Mouse (Mus musculus): ENCODE measurements around the gene Hdac4. TPM values are rescaled to one million over a fixed set of nuclear protein-coding genes. Genes with fewer than 3 reads are reported as not detected.
A peak's percentile ranks its signal among the peaks of the same experiment; 100 is the strongest.

The Hdac4 gene
- polyA plus RNA-seq, 1 experiment: 13.3 TPM

DNA sequence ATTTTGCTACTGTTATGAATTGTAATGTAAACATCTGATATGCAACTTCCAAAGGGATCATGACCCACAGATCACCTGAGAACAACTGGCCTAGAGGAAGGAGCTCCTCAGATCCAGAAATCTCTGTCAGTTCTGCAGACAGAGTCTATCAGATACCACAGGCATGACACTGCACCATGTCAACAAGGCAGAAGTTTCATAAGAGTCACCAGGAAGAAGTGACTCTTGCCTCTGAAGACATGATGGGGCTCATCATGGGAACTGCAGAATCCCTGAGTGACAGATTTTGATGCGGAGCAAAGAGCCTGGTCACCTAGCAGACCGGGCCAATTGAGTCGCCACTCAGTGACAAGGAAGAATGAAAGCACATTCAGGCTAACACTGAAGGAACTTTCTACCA lies 8.4 kb downstream of the Hdac4 start:
- no peak for DNase-seq (ENCODE audit: low read depth in 1 of 2, low spot score in 2 of 2)
- Histone ChIP-seq H3K27ac (ENCODE audit: insufficient read depth, low read length) (no peak overlapping the region), H3K27me3 (ENCODE audit: control insufficient read depth, insufficient read depth, low read length) (no peaks in the 10 kb centered on the region), H3K4me3 (ENCODE audit: extremely low read depth, insufficient read depth, insufficient read length) (no peak overlapping the region), H3K36me3 (ENCODE audit: control insufficient read depth, insufficient read depth, low read length) (no peaks in the 10 kb centered on the region), H3K4me1 (ENCODE audit: control insufficient read depth, insufficient read depth, insufficient read length) (peaks cover 2% of the 10 kb centered on the region; the same call in 1 of the 2 replicates)
- WGBS: 92% methylated on average over 3 of the region's 3 CpGs
- TF ChIP-seq CTCF (IDR thresholded peaks at IDR 0.05; ENCODE audit: extremely low read depth, insufficient read depth, insufficient read length, insufficient replicate concordance) (no peak), POLR2A (IDR thresholded peaks at IDR 0.05; ENCODE audit: low read depth, low read length) (no peak)

DNA sequence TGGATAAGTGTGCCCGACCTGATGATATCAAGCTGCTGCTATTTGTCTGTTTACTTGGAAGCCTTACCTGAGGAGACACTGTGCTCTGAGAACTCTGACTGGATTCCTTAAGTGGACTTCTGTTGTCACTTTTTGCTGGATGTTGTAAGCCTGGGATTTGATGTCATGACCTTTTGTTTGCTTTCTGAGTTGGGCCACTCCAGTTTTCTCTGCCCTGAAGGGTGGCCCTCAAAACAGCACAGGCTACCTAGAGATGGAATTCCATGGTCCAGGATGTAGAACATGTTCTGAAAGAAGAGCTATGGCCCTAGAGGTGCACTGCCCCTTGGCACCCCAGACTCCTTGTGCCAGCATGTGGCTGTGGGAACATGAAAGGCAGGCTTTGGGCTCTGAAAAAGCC lies 10.9 kb downstream of the Hdac4 start:
- WGBS: 88% methylated on average over 1 of the region's 1 CpGs
- no peak for TF ChIP-seq POLR2A (IDR thresholded peaks at IDR 0.05; ENCODE audit: low read depth, low read length)
- TF ChIP-seq CTCF (IDR thresholded peaks at IDR 0.05; ENCODE audit: extremely low read depth, insufficient read depth, insufficient read length, insufficient replicate concordance): no peak
- Histone ChIP-seq H3K27ac (ENCODE audit: insufficient read depth, low read length) (no peak overlapping the region), H3K27me3 (ENCODE audit: control insufficient read depth, insufficient read depth, low read length) (no peaks in the 10 kb centered on the region), H3K4me1 (ENCODE audit: control insufficient read depth, insufficient read depth, insufficient read length) (peaks cover 2% of the 10 kb centered on the region; the same call in 1 of the 2 replicates), H3K36me3 (ENCODE audit: control insufficient read depth, insufficient read depth, low read length) (no peaks in the 10 kb centered on the region), H3K4me3 (ENCODE audit: extremely low read depth, insufficient read depth, insufficient read length) (no peak overlapping the region)
- no peak for DNase-seq (ENCODE audit: low read depth in 1 of 2, low spot score in 2 of 2)

DNA sequence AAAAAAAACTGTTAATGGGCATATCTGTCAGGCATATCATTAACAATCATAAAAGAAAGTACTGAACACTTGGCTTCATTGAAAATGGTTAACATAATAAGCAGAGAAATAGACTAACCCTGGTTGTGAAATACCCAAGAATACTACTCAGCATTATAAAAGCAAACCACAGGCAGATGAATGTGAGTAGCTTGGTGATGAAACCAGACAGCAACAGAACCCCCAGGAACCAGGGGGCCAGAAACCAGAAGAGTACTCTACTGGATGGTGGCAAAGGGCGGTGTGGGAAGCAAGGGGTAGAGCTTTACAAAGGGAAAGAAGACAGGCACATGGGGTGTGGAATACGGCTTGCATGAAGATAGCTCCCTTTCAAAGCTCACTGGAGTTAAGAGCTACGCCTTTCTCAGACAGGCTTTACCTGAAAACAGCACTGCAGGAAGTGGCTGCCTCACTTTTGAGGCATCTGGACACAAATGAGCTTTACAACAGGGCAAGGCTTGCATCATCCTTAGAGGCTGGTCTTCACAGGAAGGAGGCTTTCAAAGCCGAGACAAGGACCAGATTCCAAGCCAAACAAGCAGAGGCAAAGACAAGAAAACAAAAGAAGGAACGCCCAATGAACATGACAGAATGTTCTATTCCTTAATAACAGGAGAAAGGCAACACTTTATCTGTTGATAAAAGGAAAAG lies 12.3 kb downstream of the Hdac4 start:
- no peaks in the 10 kb centered on the region for H3K27me3 ChIP-seq (ENCODE audit: control insufficient read depth, insufficient read depth, low read length)
- TF ChIP-seq CTCF (IDR thresholded peaks at IDR 0.05; ENCODE audit: extremely low read depth, insufficient read depth, insufficient read length, insufficient replicate concordance) (no peak), POLR2A (IDR thresholded peaks at IDR 0.05; ENCODE audit: low read depth, low read length) (no peak)
- no peak for DNase-seq (ENCODE audit: low read depth in 1 of 2, low spot score in 2 of 2)
- WGBS: 74% methylated on average over 5 of the region's 5 CpGs
- H3K4me3 ChIP-seq (ENCODE audit: extremely low read depth, insufficient read depth, insufficient read length): no peak overlapping the region
- no peaks in the 10 kb centered on the region for H3K36me3 ChIP-seq (ENCODE audit: control insufficient read depth, insufficient read depth, low read length)
- peaks cover 7% of the 10 kb centered on the region; the same call in 1 of the 2 replicates for H3K4me1 ChIP-seq (ENCODE audit: control insufficient read depth, insufficient read depth, insufficient read length)
- H3K27ac ChIP-seq (ENCODE audit: insufficient read depth, low read length): no peak overlapping the region; the same call in 1 of the 2 replicates

DNA sequence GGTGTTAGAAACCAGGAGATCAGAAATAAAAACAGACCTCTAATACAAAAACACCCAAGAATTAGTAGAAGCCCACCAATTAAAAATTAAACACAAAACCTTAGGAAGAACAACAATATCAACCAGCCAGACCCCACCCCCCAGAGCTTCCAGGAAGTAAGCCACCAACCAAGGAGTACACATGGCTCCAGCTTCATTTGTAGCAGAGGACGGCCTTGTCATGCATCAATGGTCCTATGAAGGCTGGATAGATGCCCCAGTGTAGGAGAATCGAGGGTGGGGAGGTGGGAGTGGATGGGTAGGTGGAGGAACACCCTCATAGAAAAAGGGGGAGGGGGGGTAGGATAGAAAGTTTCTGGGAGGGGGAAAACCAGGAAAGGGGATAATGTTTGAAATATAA lies 13.5 kb downstream of the Hdac4 start:
- WGBS: 67% methylated on average over 2 of the region's 2 CpGs

DNA sequence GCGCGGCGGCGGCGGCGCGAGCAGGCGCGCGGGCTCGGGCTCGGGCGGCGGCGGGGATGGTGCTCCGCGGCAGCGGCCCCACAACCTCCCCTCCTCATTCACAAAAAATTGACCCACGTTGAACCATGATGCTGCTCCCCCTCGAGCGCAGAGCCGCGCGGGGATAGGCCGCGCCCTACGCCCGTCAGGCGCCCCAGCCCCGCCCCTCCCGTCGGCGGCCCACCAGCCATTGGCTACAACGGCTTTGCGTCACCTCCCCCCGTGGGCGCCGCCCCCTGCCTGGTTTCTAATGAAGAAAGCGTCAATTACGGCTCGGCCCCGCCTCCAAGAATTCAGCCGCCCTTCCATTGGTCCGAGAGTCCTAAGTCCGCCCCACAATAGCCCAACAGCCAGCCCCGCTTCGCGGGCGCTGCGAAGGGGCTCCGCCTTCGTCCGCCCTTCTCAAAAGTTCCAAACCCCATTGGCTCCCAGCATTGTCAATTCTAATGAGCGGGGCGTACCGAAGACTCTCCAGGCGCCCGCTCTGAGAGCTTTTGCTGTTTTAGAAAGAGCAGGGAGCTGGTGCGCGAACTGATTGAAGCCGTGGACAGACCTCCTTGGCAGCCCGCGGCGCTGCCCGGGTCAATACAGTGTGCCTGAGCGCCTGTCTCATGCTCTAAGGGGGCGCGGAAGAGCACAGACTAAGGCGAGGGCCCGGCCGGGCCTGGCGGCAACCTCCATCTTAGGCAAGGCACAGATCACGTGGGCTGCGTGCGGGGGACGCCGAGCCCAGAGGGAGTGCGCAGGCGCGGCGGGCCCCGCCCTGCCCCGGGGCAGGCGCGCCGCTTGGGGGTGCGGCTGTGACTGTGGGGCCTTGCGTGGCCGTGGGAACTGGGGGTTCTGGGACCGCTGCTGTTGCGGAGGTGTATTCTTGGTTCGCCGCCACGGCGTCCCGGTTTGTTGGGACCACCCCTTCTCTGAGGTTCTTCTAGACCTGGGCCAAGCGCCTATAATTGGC lies 15.1 kb downstream of the Hdac4 start:
- no peaks in the 10 kb centered on the region for H3K27me3 ChIP-seq (ENCODE audit: control insufficient read depth, insufficient read depth, low read length)
- peak; percentile 47; the same call in 1 of the 2 replicates for TF ChIP-seq POLR2A (IDR thresholded peaks at IDR 0.05; ENCODE audit: low read depth, low read length)
- no peak for TF ChIP-seq CTCF (IDR thresholded peaks at IDR 0.05; ENCODE audit: extremely low read depth, insufficient read depth, insufficient read length, insufficient replicate concordance)
- H3K36me3 ChIP-seq (ENCODE audit: control insufficient read depth, insufficient read depth, low read length): no peaks in the 10 kb centered on the region
- WGBS: 5% methylated on average over 96 of the region's 97 CpGs
- peak overlapping the region; percentile 95 for H3K4me3 ChIP-seq (ENCODE audit: extremely low read depth, insufficient read depth, insufficient read length)
- DNase-seq (ENCODE audit: low read depth in 1 of 2, low spot score in 2 of 2): peak; percentile 99
- H3K4me1 ChIP-seq (ENCODE audit: control insufficient read depth, insufficient read depth, insufficient read length): peaks cover 7% of the 10 kb centered on the region; the same call in 1 of the 2 replicates
- peak overlapping the region; percentile 99 for H3K27ac ChIP-seq (ENCODE audit: insufficient read depth, low read length)

More for the DNA sequence above, 13.5 kb downstream of the Hdac4 start:
- Histone ChIP-seq H3K36me3 (ENCODE audit: control insufficient read depth, insufficient read depth, low read length) (no peaks in the 10 kb centered on the region), H3K27ac (ENCODE audit: insufficient read depth, low read length) (no peak overlapping the region), H3K4me1 (ENCODE audit: control insufficient read depth, insufficient read depth, insufficient read length) (peaks cover 7% of the 10 kb centered on the region; the same call in 1 of the 2 replicates), H3K4me3 (ENCODE audit: extremely low read depth, insufficient read depth, insufficient read length) (no peak overlapping the region), H3K27me3 (ENCODE audit: control insufficient read depth, insufficient read depth, low read length) (no peaks in the 10 kb centered on the region)
- no peak for DNase-seq (ENCODE audit: low read depth in 1 of 2, low spot score in 2 of 2)
- no peak for TF ChIP-seq POLR2A (IDR thresholded peaks at IDR 0.05; ENCODE audit: low read depth, low read length)
- TF ChIP-seq CTCF (IDR thresholded peaks at IDR 0.05; ENCODE audit: extremely low read depth, insufficient read depth, insufficient read length, insufficient replicate concordance): no peak

DNA sequence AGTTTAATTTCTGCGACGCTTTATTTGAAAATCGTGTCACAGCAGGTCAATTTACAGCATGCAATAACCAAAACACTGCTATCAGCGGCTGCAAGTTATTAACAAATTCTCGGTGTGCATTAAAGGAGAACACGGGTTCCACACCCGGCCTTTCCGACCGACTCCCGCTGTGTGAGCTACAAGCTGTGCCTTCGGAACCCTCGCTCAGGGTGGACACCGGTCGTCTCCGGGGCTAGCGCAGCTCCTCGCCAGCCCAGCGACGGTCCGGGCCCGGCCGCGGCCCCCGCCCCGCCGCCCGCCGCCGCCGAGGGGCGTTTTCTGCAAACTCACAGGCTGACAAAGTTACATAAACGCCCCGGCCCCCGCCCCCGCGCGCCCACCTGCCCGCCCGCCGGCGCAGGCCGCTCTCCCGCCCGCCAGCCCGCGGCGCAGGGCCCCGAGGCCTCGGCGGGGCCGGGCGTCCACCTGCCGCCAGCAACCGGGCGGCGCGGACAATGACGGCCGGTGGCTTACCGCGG lies 16.0 kb downstream of the Hdac4 start:
- H3K27me3 ChIP-seq (ENCODE audit: control insufficient read depth, insufficient read depth, low read length): no peaks in the 10 kb centered on the region
- no peaks in the 10 kb centered on the region for H3K36me3 ChIP-seq (ENCODE audit: control insufficient read depth, insufficient read depth, low read length)
- peak overlapping the region; percentile 72 for H3K4me3 ChIP-seq (ENCODE audit: extremely low read depth, insufficient read depth, insufficient read length)
- H3K4me1 ChIP-seq (ENCODE audit: control insufficient read depth, insufficient read depth, insufficient read length): peaks cover 7% of the 10 kb centered on the region; the same call in 1 of the 2 replicates
- DNase-seq (ENCODE audit: low read depth in 1 of 2, low spot score in 2 of 2): peak in 1 of 2 experiments; percentile 31
- under 1% methylated on average over 61 of the region's 61 CpGs for WGBS
- no peak for TF ChIP-seq POLR2A (IDR thresholded peaks at IDR 0.05; ENCODE audit: low read depth, low read length)
- no peak for TF ChIP-seq CTCF (IDR thresholded peaks at IDR 0.05; ENCODE audit: extremely low read depth, insufficient read depth, insufficient read length, insufficient replicate concordance)
- H3K27ac ChIP-seq (ENCODE audit: insufficient read depth, low read length): peak overlapping the region; percentile 64
